Mouse (Mus musculus) hindbrain, embryonic 11.5 days (tissue): Measurements from ENCODE around the gene Ttll9. TPM values are rescaled to one million over a fixed set of nuclear protein-coding genes. Genes with fewer than 3 reads are reported as not detected.

Experiments
- ATAC-seq: fragments of 200-750 bp; cut with Nextera tagmentation; 2 replicates; pipeline ENCODE4 v1.8.0; 2017; ENCODE audit warnings: mild to moderate bottlenecking, moderate TSS enrichment, moderate library complexity; ENCODE audit not compliant: low FRiP score
- DNase-seq: peaks from one replicate; pipeline ENCODE4 v3.0.0-alpha.2; 2015; ENCODE audit warnings: low spot score
- H3K27ac ChIP-seq: fragments of 300-500 bp; sonication (generic); 2 replicates; pipeline ENCODE4 v1.5.1; 2014; ENCODE audit warnings: mild to moderate bottlenecking, low read depth, low read length
- H3K27me3 ChIP-seq: fragments of 300-500 bp; sonication (generic); 2 replicates; pipeline ENCODE4 v1.6.1; 2014; ENCODE audit warnings: mild to moderate bottlenecking, low read length, moderate library complexity, mixed read lengths; ENCODE audit not compliant: control insufficient read depth, insufficient read depth
- H3K36me3 ChIP-seq: fragments of 300-500 bp; sonication (generic); 2 replicates; pipeline ENCODE4 v1.6.1; 2014; ENCODE audit warnings: mild to moderate bottlenecking, low read length, moderate library complexity, mixed read lengths; ENCODE audit not compliant: control insufficient read depth, insufficient read depth
- H3K4me1 ChIP-seq: fragments of 300-500 bp; sonication (generic); replicated peaks from 2 replicates; pipeline ENCODE4 v1.6.1; 2014; ENCODE audit warnings: low read length, mixed read lengths; ENCODE audit not compliant: control insufficient read depth, insufficient read depth
- H3K4me2 ChIP-seq: fragments of 300-500 bp; sonication (generic); replicated peaks from 2 replicates; pipeline ENCODE4 v1.6.1; 2014; ENCODE audit warnings: mild to moderate bottlenecking, low read depth, low read length
- H3K4me3 ChIP-seq: fragments of 300-500 bp; sonication (generic); 2 replicates; pipeline ENCODE4 v1.5.1; 2014; ENCODE audit warnings: low read depth, low read length
- H3K9ac ChIP-seq: fragments of 300-500 bp; sonication (generic); 2 replicates; pipeline ENCODE4 v1.6.1; 2014; ENCODE audit warnings: low read depth, low read length
- H3K9me3 ChIP-seq: fragments of 300-500 bp; sonication (generic); 2 replicates; pipeline ENCODE4 v1.6.1; 2016; ENCODE audit warnings: low read length; ENCODE audit not compliant: control insufficient read depth
- WGBS: fragments of 180-500 bp; shearing (Covaris S2); extraction: QIAGEN DNeasy Blood & Tissue Kit; methylation state at CpG from one replicate; pipeline ENCODE4 v1.1.7; 2014; 5-methylcytosine and 5-hydroxymethylcytosine counted together
- polyA plus RNA-seq: library from polyadenylated mRNA; unstranded; fragments of >200 nt; fragmentation: Nextera tagmentation; extraction: Ambion mirVana; gene quantifications from 2 replicates; pipeline ENCODE4 v1.2.1, GENCODE M21; 2014

The Ttll9 gene
- polyA plus RNA-seq, 1 experiment from 2014 or later = 1.4 TPM

- ATAC-seq (no peak), DNase-seq (no peak)
- H3K27me3 ChIP-seq = no peaks in the 10 kb centered on the region
- no peak overlapping the region for H3K9ac ChIP-seq
- 71% methylated on average over 12 of the region's 12 CpGs for WGBS
- H3K4me2 ChIP-seq = no peak overlapping the region
- H3K4me3 ChIP-seq = no peak overlapping the region
- H3K4me1 ChIP-seq = 0 out of 2 replicates have a peak, but pooled peaks cover 2% of the 10 kb centered on the region
- no peaks in the 10 kb centered on the region for H3K36me3 ChIP-seq
- no peaks in the 10 kb centered on the region for H3K9me3 ChIP-seq
- no peak overlapping the region for H3K27ac ChIP-seq
These were observed 30.7 kb upstream of the Ttll9 start for GRCm38 (mm10) chr2:152931456-152932160.

- Histone ChIP-seq H3K4me3 (no peak within 1 kb of the TSS), H3K36me3 (no peaks in the 10 kb centered on the region), H3K4me1 (0 out of 2 replicates have a peak, but pooled peaks cover 2% of the 10 kb centered on the region), H3K9me3 (no peaks in the 10 kb centered on the region), H3K4me2 (no peak within 1 kb of the TSS), H3K27me3 (no peaks in the 10 kb centered on the region), H3K9ac (no peak within 1 kb of the TSS), H3K27ac (no peak within 1 kb of the TSS)
- DNase-seq (no peak), ATAC-seq (no peak)
- WGBS = 42% methylated on average over 9 of the region's 9 CpGs
These were observed 29.2 kb upstream of the Ttll9 start, which contains the start of gene Foxs1 for GRCm38 (mm10) chr2:152933048-152933447. Foxs1 (minus strand) TSS chr2:152933208.

GRCm38 (mm10) chr2:152933614-152934013 lies 28.7 kb upstream of the Ttll9 start:
- DNase-seq (peak; percentile 71), ATAC-seq (no peak)
- no peaks in the 10 kb centered on the region for H3K36me3 ChIP-seq
- H3K27ac ChIP-seq = no peak overlapping the region
- H3K9ac ChIP-seq = no peak overlapping the region
- no peaks in the 10 kb centered on the region for H3K27me3 ChIP-seq
- WGBS = 41% methylated on average over 5 of the region's 5 CpGs
- H3K4me3 ChIP-seq = no peak overlapping the region
- H3K9me3 ChIP-seq = no peaks in the 10 kb centered on the region
- H3K4me1 ChIP-seq = 0 out of 2 replicates have a peak, but pooled peaks cover 2% of the 10 kb centered on the region
- H3K4me2 ChIP-seq = no peak overlapping the region

- no peaks in the 10 kb centered on the region for H3K36me3 ChIP-seq
- no peak overlapping the region for H3K4me3 ChIP-seq
- H3K27ac ChIP-seq = no peak overlapping the region
- H3K9ac ChIP-seq = no peak overlapping the region
- 11% methylated on average over 4 of the region's 4 CpGs for whole genome bisulfite sequencing
- peaks cover 38% of the 10 kb centered on the region for H3K27me3 ChIP-seq
- DNase-seq = peak; percentile 75
- no peak overlapping the region for H3K4me2 ChIP-seq
- ATAC-seq = no peak
- H3K9me3 ChIP-seq = no peaks in the 10 kb centered on the region
- peaks cover 7% of the 10 kb centered on the region; the same call in 1 of the 2 replicates for H3K4me1 ChIP-seq
These were observed 22.4 kb upstream of the Ttll9 start for GRCm38 (mm10) chr2:152939846-152940245.

GRCm38 (mm10) chr2:152941106-152941505 lies 21.2 kb upstream of the Ttll9 start:
- H3K27me3 ChIP-seq = peaks cover 38% of the 10 kb centered on the region
- H3K27ac ChIP-seq = no peak overlapping the region
- H3K4me3 ChIP-seq = no peak overlapping the region
- H3K4me2 ChIP-seq = no peak overlapping the region
- no peak for DNase-seq
- ATAC-seq = no peak
- no peaks in the 10 kb centered on the region for H3K36me3 ChIP-seq
- H3K4me1 ChIP-seq = peaks cover 7% of the 10 kb centered on the region; the same call in 1 of the 2 replicates
- H3K9me3 ChIP-seq = no peaks in the 10 kb centered on the region
- 84% methylated on average over 6 of the region's 6 CpGs for WGBS
- H3K9ac ChIP-seq = no peak overlapping the region

GRCm38 (mm10) chr2:152941776-152942175 lies 20.5 kb upstream of the Ttll9 start:
- H3K27me3 ChIP-seq = peaks cover 38% of the 10 kb centered on the region

GRCm38 (mm10) chr2:152942898-152943515 lies 19.3 kb upstream of the Ttll9 start:
- Histone ChIP-seq H3K9me3 (no peaks in the 10 kb centered on the region), H3K4me3 (peak overlapping the region; percentile 41), H3K4me2 (peak overlapping the region; percentile 96), H3K27ac (no peak overlapping the region), H3K9ac (peak overlapping the region; percentile 47), H3K36me3 (no peaks in the 10 kb centered on the region), H3K27me3 (peaks cover 38% of the 10 kb centered on the region), H3K4me1 (peaks cover 7% of the 10 kb centered on the region; the same call in 1 of the 2 replicates)
- peak; percentile 48 for DNase-seq
- WGBS = under 1% methylated on average over 55 of the region's 65 CpGs
- 0 out of 2 replicates have a peak, but pooled peaks have one; percentile 19 for ATAC-seq

More at GRCm38 (mm10) chr2:152941776-152942175, 20.5 kb upstream of the Ttll9 start:
- no peaks in the 10 kb centered on the region for H3K36me3 ChIP-seq
- H3K4me2 ChIP-seq = no peak overlapping the region
- 32% methylated on average over 7 of the region's 7 CpGs for WGBS
- no peaks in the 10 kb centered on the region for H3K9me3 ChIP-seq
- no peak overlapping the region for H3K9ac ChIP-seq
- ATAC-seq (no peak), DNase-seq (no peak)
- H3K4me3 ChIP-seq = no peak overlapping the region
- peaks cover 7% of the 10 kb centered on the region; the same call in 1 of the 2 replicates for H3K4me1 ChIP-seq
- no peak overlapping the region for H3K27ac ChIP-seq

- no peak overlapping the region for H3K27ac ChIP-seq
- peaks cover 38% of the 10 kb centered on the region for H3K27me3 ChIP-seq
- WGBS = 7% methylated on average over 7 of the region's 8 CpGs
- H3K36me3 ChIP-seq = no peaks in the 10 kb centered on the region
- DNase-seq = peak; percentile 41
- peak overlapping the region; percentile 41 for H3K4me3 ChIP-seq
- H3K9me3 ChIP-seq = no peaks in the 10 kb centered on the region
- H3K4me1 ChIP-seq = peaks cover 7% of the 10 kb centered on the region; the same call in 1 of the 2 replicates
- ATAC-seq = no peak
- H3K4me2 ChIP-seq = peak overlapping the region; percentile 96
- no peak overlapping the region; the same call in 1 of the 2 replicates for H3K9ac ChIP-seq
These were observed 18.7 kb upstream of the Ttll9 start for GRCm38 (mm10) chr2:152943568-152943967.
